Comparison of ENCODE assay signal across 29 mouse cellular contexts in genomic region chr2:179494276-179494675, GRCm38 (mm10). TPM values are rescaled to one million over a fixed set of nuclear protein-coding genes. Genes with fewer than 3 reads are reported as not detected.
DNase-seq lines count a peak whose midpoint lies in the region; ATAC-seq and TF ChIP-seq lines count a peak whose summit lies in the region.
"Had no signal": no experiment of that assay in that cellular context is flagged by ENCODE, and none has a peak within 500 bp of the region (broad histone marks: within the 10 kb centered on the region; RNA-seq: fewer than 3 reads in every experiment).

No protein-coding gene starts in this region.

- in situ Hi-C loops in ES-E14 (cut with MboI; ENCODE audit: low sequenced_read_pairs in 2 of 2, unreplicated experiment in 2 of 2), result no loop called here

- H3K9ac ChIP-seq in heart, embryonic 12.5 days, result no peak overlapping the region
- no peak overlapping the region for H3K9ac ChIP-seq in ES-E14 (ENCODE audit: insufficient read depth, low read depth, low read length, poor library complexity, severe bottlenecking)
- H3K9ac ChIP-seq: embryonic facial prominence, embryonic 13.5 days; forebrain, embryonic 12.5 days; forebrain, embryonic 15.5 days; heart, embryonic 13.5 days; hindbrain, embryonic 15.5 days; kidney, embryonic 15.5 days had no signal

- no peak for ATAC-seq in heart, embryonic 12.5 days (ENCODE audit: insufficient number of reproducible peaks, low FRiP score)
- ATAC-seq: CD4-positive, CD25-positive, alpha-beta regulatory T cell, adult 4 months; intestine, postnatal 0 days; Patski had no signal

- peaks cover 10% of the 10 kb centered on the region; the same call in 1 of the 2 replicates for H3K4me1 ChIP-seq in heart, embryonic 12.5 days (replicated peaks)
- H3K4me1 ChIP-seq in ES-E14 (ENCODE audit: control insufficient read depth in 2 of 2, insufficient read depth in 2 of 2, low read length in 2 of 2, poor library complexity in 1 of 2), result peaks cover 0 to 18% of the 10 kb centered on the region in 2 experiments; a peak in 2 of 4 replicates
- H3K4me1 ChIP-seq: embryonic facial prominence, embryonic 13.5 days had no signal

- intact Hi-C loops in heart, postnatal 10 days (cut with DNase I), result no loop called here

- H3K27ac ChIP-seq in heart, embryonic 12.5 days (ENCODE audit: poor library complexity, severe bottlenecking), result no peak overlapping the region
- no peak overlapping the region for H3K27ac ChIP-seq in ES-E14 (ENCODE audit: insufficient read depth, low read depth, low read length, poor library complexity, severe bottlenecking)
- H3K27ac ChIP-seq: embryonic facial prominence, embryonic 10.5 days; embryonic facial prominence, embryonic 13.5 days; forebrain, embryonic 12.5 days; forebrain, embryonic 15.5 days; heart, embryonic 13.5 days; hindbrain, embryonic 10.5 days; hindbrain, embryonic 15.5 days; kidney, embryonic 15.5 days had no signal

- H3K4me2 ChIP-seq in heart, embryonic 12.5 days, result no peak overlapping the region
- H3K4me2 ChIP-seq: embryonic facial prominence, embryonic 13.5 days; forebrain, embryonic 12.5 days; forebrain, embryonic 15.5 days; heart, embryonic 13.5 days; hindbrain, embryonic 15.5 days; kidney, embryonic 15.5 days had no signal

- H3K27me3 ChIP-seq in heart, embryonic 12.5 days (replicated peaks), result no peaks in the 10 kb centered on the region
- H3K27me3 ChIP-seq: forebrain, embryonic 12.5 days; forebrain, embryonic 15.5 days; heart, embryonic 13.5 days; hindbrain, embryonic 15.5 days; kidney, embryonic 15.5 days; Patski had no signal

- DNase-seq in heart, adult 18-20 months, result peak; percentile 39 to 72
- no peak for DNase-seq in heart, postnatal 10 days
- DNase-seq in heart, adult 9 months (ENCODE audit: low spot score in 2 of 2), result peak; percentile 18 to 41
- DNase-seq in ES-E14 (ENCODE audit: low read depth, low spot score), result no peak
- peak; percentile 30 for DNase-seq in Muller cell, postnatal 12 days (ENCODE audit: inconsistent ontology term)
- DNase-seq in cerebellum, adult 11 months, result no peak
- DNase-seq: adrenal gland, adult 2 months; adrenal gland, postnatal 14 days; cerebellum, adult 11-12 months; cerebellum, adult 8-10 months; cerebellum, postnatal 10 days; cerebellum, postnatal 36 days; embryo, embryonic 11 days; gastrocnemius, postnatal 10 days; kidney, adult 8-10 months had no signal

- no peaks in the 10 kb centered on the region; the same call in 1 of the 2 replicates for H3K9me3 ChIP-seq in heart, embryonic 12.5 days (replicated peaks)
- H3K9me3 ChIP-seq in ES-E14 (ENCODE audit: control insufficient read depth, insufficient read depth, low read depth, low read length), result no peaks in the 10 kb centered on the region
- H3K9me3 ChIP-seq: embryonic facial prominence, embryonic 10.5 days; embryonic facial prominence, embryonic 13.5 days; forebrain, embryonic 12.5 days; forebrain, embryonic 15.5 days; heart, embryonic 13.5 days; hindbrain, embryonic 10.5 days; hindbrain, embryonic 15.5 days; kidney, embryonic 15.5 days had no signal

- 78% methylated on average over 1 of the region's 1 CpGs for WGBS in heart, embryonic 12.5 days

- H3K4me3 ChIP-seq in heart, embryonic 12.5 days, result no peak overlapping the region
- no peak overlapping the region for H3K4me3 ChIP-seq in ES-E14 (ENCODE audit: insufficient read depth in 1 of 2, low read depth in 1 of 2, low read length in 2 of 2, poor library complexity in 1 of 2, severe bottlenecking in 1 of 2)
- H3K4me3 ChIP-seq: embryonic facial prominence, embryonic 10.5 days; embryonic facial prominence, embryonic 13.5 days; erythroblast, embryonic 14.5 days; forebrain, embryonic 12.5 days; forebrain, embryonic 15.5 days; heart, embryonic 13.5 days; hindbrain, embryonic 10.5 days; hindbrain, embryonic 15.5 days; kidney, embryonic 15.5 days had no signal

- no peaks in the 10 kb centered on the region for H3K36me3 ChIP-seq in heart, embryonic 12.5 days
- no peaks in the 10 kb centered on the region for H3K36me3 ChIP-seq in ES-E14 (ENCODE audit: control insufficient read depth, insufficient read depth, low read length, poor library complexity, severe bottlenecking)
- H3K36me3 ChIP-seq: embryonic facial prominence, embryonic 10.5 days; embryonic facial prominence, embryonic 13.5 days; forebrain, embryonic 12.5 days; forebrain, embryonic 15.5 days; heart, embryonic 13.5 days; hindbrain, embryonic 10.5 days; hindbrain, embryonic 15.5 days; kidney, embryonic 15.5 days had no signal

TF ChIP-seq in ES-E14, 5 proteins besides CTCF, POLR2A, EP300 and RAD21:
- TF ChIP-seq CHD2 (IDR thresholded peaks at IDR 0.05; ENCODE audit: low read depth, low read length) (no peak), MAFK (IDR thresholded peaks at IDR 0.05; ENCODE audit: insufficient read depth, low read depth, low read length) (0 out of 2 replicates have a peak, but pooled peaks have one; percentile 25), ZC3H11A (IDR thresholded peaks at IDR 0.05; ENCODE audit: borderline replicate concordance, low read depth, low read length) (no peak), HCFC1 (IDR thresholded peaks at IDR 0.05; ENCODE audit: borderline replicate concordance, insufficient read depth, low read length) (no peak), ZNF384 (IDR thresholded peaks at IDR 0.05; ENCODE audit: low read depth, low read length) (no peak)

RNA-seq across cellular contexts. Expression of gene Cdh4, which starts 52.0 kb away (rescaled TPM):
- 1 to 10 TPM; 3.2 to 6.8 TPM for total RNA-seq in heart, adult 18-20 months (2021)
- 1 to 10 TPM in 1 of 2 experiments, under 1 TPM in 1; 0.99 to 1.7 TPM for total RNA-seq in heart, postnatal 10 days (2021)
- polyA plus RNA-seq in heart, embryonic 12.5 days (2016; fragmentation: Nextera tagmentation; extraction: Ambion mirVana), result 1.1 and 1.2 TPM in 2 replicates
- total RNA-seq in ES-E14 (2012; rRNA removed), result 1.7 and 1.9 TPM in 2 replicates
- polyA plus RNA-seq: C2C12; CD4-positive, CD25-positive, alpha-beta regulatory T cell, adult 4 months; erythroblast, embryonic 14.5 days; Patski had no signal

Comparison
In these comparisons a context has a peak if more than half of its experiments do, and no peak if none do; other contexts are left out.
1. DNase-seq: peak in heart, adult 18-20 months (2 of 2), heart, adult 9 months (2 of 2) and Muller cell, postnatal 12 days (single experiment); none in heart, postnatal 10 days (0 of 2), ES-E14 (single experiment) and cerebellum, adult 11 months (single experiment).